Comparison of ENCODE assay signal across 8 mouse cellular contexts in genomic region chr11:78697753-78698171, GRCm38 (mm10). TPM values are rescaled to one million over a fixed set of nuclear protein-coding genes. Genes with fewer than 3 reads are reported as not detected.
A peak's percentile ranks its signal among the peaks of the same experiment; 100 is the strongest.
DNase-seq lines count a peak whose midpoint lies in the region; ATAC-seq and TF ChIP-seq lines count a peak whose summit lies in the region.

No protein-coding gene starts in this region.

- peak; percentile 84 for ATAC-seq in Patski
- peak; percentile 94 for ATAC-seq in hindbrain, embryonic 13.5 days (ENCODE audit: low FRiP score)

- TF ChIP-seq CTCF in Patski (IDR thresholded peaks at IDR 0.05), result no peak

- H3K27me3 ChIP-seq in Patski, result no peaks in the 10 kb centered on the region
- H3K27me3 ChIP-seq in hindbrain, embryonic 13.5 days, result peaks cover 6% of the 10 kb centered on the region; the same call in 1 of the 2 replicates

- H3K36me3 ChIP-seq in hindbrain, embryonic 13.5 days, result no peaks in the 10 kb centered on the region

- CTCF ChIA-PET in Patski (lab: Charles Lee), result interaction anchor here (0.7 to 1.3 kb wide), 3 partner anchors 13 to 507 kb away, joined by 3 to 4 read pairs (median 4); no protein-coding TSS in a partner anchor

- POLR2A ChIA-PET in Patski (lab: Charles Lee), result interaction anchor here (0.5 to 0.7 kb wide), 3 partner anchors 20 to 53 kb away, joined by 3 to 5 read pairs (median 3); no protein-coding TSS in a partner anchor

- H3K9ac ChIP-seq in hindbrain, embryonic 13.5 days, result no peak overlapping the region

- peak overlapping the region; percentile 95 for H3K27ac ChIP-seq in hindbrain, embryonic 13.5 days

- H3K9me3 ChIP-seq in hindbrain, embryonic 13.5 days, result no peaks in the 10 kb centered on the region

- peak overlapping the region; percentile 87 for H3K4me3 ChIP-seq in hindbrain, embryonic 13.5 days

- peaks cover 35% of the 10 kb centered on the region for H3K4me1 ChIP-seq in hindbrain, embryonic 13.5 days (replicated peaks)

- no peak overlapping the region for H3K4me2 ChIP-seq in hindbrain, embryonic 13.5 days

- DNase-seq in Patski (ENCODE audit: low read depth, low spot score), result peak; percentile 91
- DNase-seq in cerebellum, postnatal 14 days, result peak; percentile 94 to 95
- peak; percentile 87 to 89 for DNase-seq in frontal cortex, postnatal 14 days (ENCODE audit: low spot score in 2 of 2)
- peak; percentile 61 for DNase-seq in layer of hippocampus, postnatal 25 days (ENCODE audit: extremely low spot score in 1 of 2, low spot score in 1 of 2)
- DNase-seq in lung, postnatal 25 days (ENCODE audit: low spot score), result peak; percentile 94
- DNase-seq in retina, embryonic 14.5 days (ENCODE audit: low spot score), result peak; percentile 97
- peak; percentile 90 for DNase-seq in thymus, postnatal 4 days

- WGBS in hindbrain, embryonic 13.5 days, result under 1% methylated on average over 12 of the region's 12 CpGs

- in situ Hi-C loops in Patski (cut with MboI; ENCODE audit: low pct_unique_long_range_greater_than_20kb), result no loop called here

RNA-seq across cellular contexts. Expression of gene Nlk, which starts 0.6 kb away (rescaled TPM):
- polyA plus RNA-seq in Patski (2021), result 22.7 TPM
- polyA plus RNA-seq in hindbrain, embryonic 13.5 days (2015; fragmentation: Nextera tagmentation; extraction: Ambion mirVana), result 29.9 and 31.8 TPM in 2 replicates
- 10 to 100 TPM; 42.5 to 45.1 TPM for total RNA-seq in layer of hippocampus, postnatal 25 days (2021)

RNA-seq across cellular contexts. Expression of gene Ccnq, which starts 53.8 kb away (rescaled TPM):
- 26.9 TPM for polyA plus RNA-seq in Patski (2021)
- 28.3 and 33.3 TPM in 2 replicates for polyA plus RNA-seq in hindbrain, embryonic 13.5 days (2015; fragmentation: Nextera tagmentation; extraction: Ambion mirVana)
- 10 to 100 TPM; 17.9 to 19.5 TPM for total RNA-seq in layer of hippocampus, postnatal 25 days (2021)

Comparison
In these comparisons a context has a peak if more than half of its experiments do, and no peak if none do; other contexts are left out.
1. Peak in every context shown above with its lines: DNase-seq, ATAC-seq, H3K4me3 ChIP-seq and H3K27ac ChIP-seq.